Mouse (Mus musculus): Measurements from ENCODE around the gene Spag6. TPM values are rescaled to one million over a fixed set of nuclear protein-coding genes. Genes with fewer than 3 reads are reported as not detected.
A peak's percentile ranks its signal among the peaks of the same experiment; 100 is the strongest.

Spag6 gene
- polyA plus RNA-seq, 1 experiment = not detected

DNA sequence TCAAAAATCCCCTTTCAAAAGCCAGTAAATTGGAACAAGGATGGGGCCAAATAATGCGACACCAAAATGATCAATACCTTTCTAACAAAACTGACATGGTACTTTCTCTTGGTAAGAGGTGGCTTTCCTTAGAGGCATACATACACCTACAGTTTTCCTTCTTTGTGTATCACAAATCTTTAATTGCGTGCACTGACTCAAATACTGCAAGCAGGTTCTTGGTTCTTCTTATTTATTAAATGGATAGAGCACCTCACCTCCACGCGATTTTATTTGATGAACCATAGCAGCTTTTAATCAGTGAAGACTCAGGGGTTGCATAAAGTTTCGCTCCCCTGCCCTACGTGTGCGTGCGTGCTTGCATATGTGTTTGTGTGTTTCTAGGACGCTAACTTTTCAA lies 3.1 kb upstream of the Spag6 start:
- peaks cover 19% of the 10 kb centered on the region for H3K4me1 ChIP-seq (ENCODE audit: control insufficient read depth, insufficient read depth, low read length)
- H3K4me3 ChIP-seq (ENCODE audit: insufficient read depth, low read depth, low read length) = no peak overlapping the region
- TF ChIP-seq POLR2A (IDR thresholded peaks at IDR 0.05; ENCODE audit: insufficient read depth, low read depth, low read length) (no peak), CTCF (IDR thresholded peaks at IDR 0.05; ENCODE audit: insufficient read depth, low read depth, low read length) (no peak)
- WGBS = 10% methylated on average over 9 of the region's 9 CpGs
- H3K27ac ChIP-seq (ENCODE audit: insufficient read depth, low read depth, low read length) = peak overlapping the region; percentile 55; the same call in 1 of the 2 replicates

DNA sequence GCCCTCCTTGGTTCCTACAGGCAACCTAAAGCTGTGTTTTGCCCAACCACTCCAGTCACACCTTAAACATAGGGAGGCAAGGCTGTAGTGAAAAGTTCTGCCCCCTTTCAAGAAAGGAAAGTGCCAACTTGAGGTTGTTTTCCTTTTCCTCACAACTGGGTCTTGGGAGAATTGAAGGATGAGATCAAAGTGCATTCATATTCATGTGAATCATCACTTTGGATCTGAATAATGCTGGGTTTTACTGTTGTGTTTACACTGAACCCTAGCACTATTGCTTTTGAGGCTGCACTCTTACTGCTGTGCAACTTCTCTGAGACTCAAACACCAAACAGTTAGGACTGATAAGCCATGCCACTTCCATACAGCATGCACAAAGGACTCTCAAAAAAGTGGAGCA lies 1.8 kb upstream of the Spag6 start:
- no peak overlapping the region for H3K4me3 ChIP-seq (ENCODE audit: insufficient read depth, low read depth, low read length)
- TF ChIP-seq CTCF (IDR thresholded peaks at IDR 0.05; ENCODE audit: insufficient read depth, low read depth, low read length) (no peak), POLR2A (IDR thresholded peaks at IDR 0.05; ENCODE audit: insufficient read depth, low read depth, low read length) (no peak)
- no peak overlapping the region for H3K27ac ChIP-seq (ENCODE audit: insufficient read depth, low read depth, low read length)
- peaks cover 19% of the 10 kb centered on the region for H3K4me1 ChIP-seq (ENCODE audit: control insufficient read depth, insufficient read depth, low read length)

DNA sequence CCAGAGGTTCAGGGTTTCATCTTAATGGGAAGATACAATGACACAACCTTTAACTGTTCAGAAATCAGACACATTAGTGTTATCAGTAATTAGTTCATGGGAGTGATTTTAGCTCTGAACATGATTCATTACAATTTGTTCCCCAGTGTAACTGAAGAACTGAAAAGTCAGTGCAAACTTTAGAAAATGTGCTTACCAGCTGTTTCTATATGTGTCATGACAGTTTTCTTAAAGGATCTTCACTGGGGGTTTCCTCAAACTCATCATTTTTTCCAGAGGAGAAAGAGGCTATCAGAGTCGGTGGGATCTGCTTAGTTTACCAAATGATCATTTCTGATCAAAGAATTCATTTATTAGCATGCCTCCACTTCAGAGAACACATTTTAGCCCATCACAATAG lies 1.3 kb upstream of the Spag6 start:
- peaks cover 19% of the 10 kb centered on the region for H3K4me1 ChIP-seq (ENCODE audit: control insufficient read depth, insufficient read depth, low read length)
- H3K4me3 ChIP-seq (ENCODE audit: insufficient read depth, low read depth, low read length) = no peak overlapping the region
- TF ChIP-seq CTCF (IDR thresholded peaks at IDR 0.05; ENCODE audit: insufficient read depth, low read depth, low read length) = no peak
- no peak for TF ChIP-seq POLR2A (IDR thresholded peaks at IDR 0.05; ENCODE audit: insufficient read depth, low read depth, low read length)
- no peak overlapping the region for H3K27ac ChIP-seq (ENCODE audit: insufficient read depth, low read depth, low read length)
- WGBS = 20% methylated on average over 1 of the region's 1 CpGs

DNA sequence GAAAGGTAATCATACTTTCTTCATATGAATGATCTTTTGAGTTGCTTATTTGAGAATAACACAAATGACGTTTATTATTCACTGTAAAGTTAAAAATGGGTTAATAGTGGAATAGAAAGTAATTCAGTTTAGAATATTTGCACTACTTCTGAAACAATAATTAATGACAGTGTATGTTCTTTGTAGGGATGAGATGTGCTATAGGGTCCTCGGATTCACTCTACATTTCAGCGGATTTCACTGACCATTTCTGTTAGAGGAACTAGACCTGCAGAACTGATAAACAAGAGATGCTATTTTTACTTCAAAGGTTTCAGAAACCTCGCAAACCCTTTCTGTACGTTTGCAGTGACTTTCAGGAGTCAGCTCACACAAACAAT lies 351 bp upstream of the Spag6 start:
- WGBS = 3% methylated on average over 5 of the region's 5 CpGs

DNA sequence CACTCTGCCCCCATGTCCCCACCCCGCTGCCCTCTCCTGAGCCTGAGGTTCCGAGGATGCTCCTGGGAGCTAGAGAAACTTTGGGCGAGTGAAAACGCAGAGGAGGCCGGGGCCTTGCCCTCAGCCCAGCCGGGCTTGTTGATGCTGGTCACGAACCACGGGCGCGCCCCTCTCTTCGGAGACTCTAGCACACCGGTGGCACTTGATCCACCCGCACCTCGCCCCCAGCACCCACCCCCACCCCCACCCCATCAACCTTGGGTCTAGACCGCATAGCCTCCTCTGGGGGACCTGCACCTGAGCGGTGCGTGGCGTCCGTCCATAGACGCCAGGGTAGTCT lies 749 bp downstream of the Spag6 start:
- TF ChIP-seq POLR2A (IDR thresholded peaks at IDR 0.05; ENCODE audit: insufficient read depth, low read depth, low read length) (no peak), CTCF (IDR thresholded peaks at IDR 0.05; ENCODE audit: insufficient read depth, low read depth, low read length) (no peak)
- H3K4me3 ChIP-seq (ENCODE audit: insufficient read depth, low read depth, low read length) = peak overlapping the region; percentile 68
- H3K27ac ChIP-seq (ENCODE audit: insufficient read depth, low read depth, low read length) = no peak overlapping the region
- WGBS = 2% methylated on average over 19 of the region's 20 CpGs
- peaks cover 13% of the 10 kb centered on the region for H3K4me1 ChIP-seq (ENCODE audit: control insufficient read depth, insufficient read depth, low read length)

More for the DNA sequence above, 351 bp upstream of the Spag6 start:
- Histone ChIP-seq H3K4me3 (ENCODE audit: insufficient read depth, low read depth, low read length) (no peak overlapping the region), H3K27ac (ENCODE audit: insufficient read depth, low read depth, low read length) (no peak overlapping the region), H3K4me1 (ENCODE audit: control insufficient read depth, insufficient read depth, low read length) (peaks cover 19% of the 10 kb centered on the region)
- TF ChIP-seq POLR2A (IDR thresholded peaks at IDR 0.05; ENCODE audit: insufficient read depth, low read depth, low read length) (no peak), CTCF (IDR thresholded peaks at IDR 0.05; ENCODE audit: insufficient read depth, low read depth, low read length) (no peak)

DNA sequence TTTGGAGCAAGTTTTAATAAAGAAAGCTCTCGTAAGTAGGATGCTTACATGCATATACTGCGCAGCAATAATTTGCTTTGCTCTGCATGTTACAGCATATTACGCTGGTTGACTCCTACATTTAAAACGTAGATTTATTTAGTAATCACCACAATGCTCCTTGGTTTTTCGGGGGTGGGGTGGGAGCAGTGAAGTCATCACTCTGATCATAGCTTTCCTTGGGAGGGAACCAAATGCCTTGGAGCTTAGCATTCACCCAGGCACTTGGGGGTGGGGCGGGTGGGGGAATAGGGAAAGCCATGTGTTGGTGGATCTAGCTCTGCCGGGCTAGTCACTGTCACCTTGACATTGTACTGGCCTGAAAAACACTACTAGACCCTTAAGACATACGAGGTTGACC lies 1.3 kb downstream of the Spag6 start:
- peaks cover 8% of the 10 kb centered on the region for H3K4me1 ChIP-seq (ENCODE audit: control insufficient read depth, insufficient read depth, low read length)
- WGBS = 15% methylated on average over 8 of the region's 8 CpGs
- H3K4me3 ChIP-seq (ENCODE audit: insufficient read depth, low read depth, low read length) = no peak overlapping the region
- no peak overlapping the region for H3K27ac ChIP-seq (ENCODE audit: insufficient read depth, low read depth, low read length)
- no peak for TF ChIP-seq POLR2A (IDR thresholded peaks at IDR 0.05; ENCODE audit: insufficient read depth, low read depth, low read length)
- TF ChIP-seq CTCF (IDR thresholded peaks at IDR 0.05; ENCODE audit: insufficient read depth, low read depth, low read length) = no peak

DNA sequence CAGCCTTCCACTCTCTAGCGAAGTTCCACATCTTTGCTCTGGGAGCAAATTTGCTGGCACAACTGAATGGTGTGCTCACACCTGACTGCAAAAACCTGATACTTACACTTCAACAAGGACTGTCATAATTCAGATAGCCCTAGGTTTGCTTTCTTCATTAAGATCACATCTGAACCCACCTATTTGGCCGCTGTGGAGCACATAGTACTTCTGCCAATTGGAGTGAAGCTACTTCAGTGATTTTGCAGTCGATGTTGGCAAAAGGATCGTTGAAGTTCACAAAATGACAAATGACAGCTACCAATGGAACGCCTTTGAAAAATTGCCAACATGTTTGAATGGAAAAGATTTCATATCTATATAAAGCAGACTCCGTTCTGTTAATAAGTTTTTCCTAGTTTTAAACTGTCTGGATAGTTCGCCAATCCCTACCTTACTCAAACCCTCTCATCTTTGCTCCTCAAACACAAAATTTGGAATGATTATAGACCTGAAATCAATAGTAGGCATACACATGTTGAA lies 1.9 kb downstream of the Spag6 start:
- TF ChIP-seq CTCF (IDR thresholded peaks at IDR 0.05; ENCODE audit: insufficient read depth, low read depth, low read length) = no peak
- no peak for TF ChIP-seq POLR2A (IDR thresholded peaks at IDR 0.05; ENCODE audit: insufficient read depth, low read depth, low read length)
- WGBS = 20% methylated on average over 7 of the region's 7 CpGs
- Histone ChIP-seq H3K4me3 (ENCODE audit: insufficient read depth, low read depth, low read length) (no peak overlapping the region), H3K4me1 (ENCODE audit: control insufficient read depth, insufficient read depth, low read length) (peaks cover 5% of the 10 kb centered on the region), H3K27ac (ENCODE audit: insufficient read depth, low read depth, low read length) (no peak overlapping the region)

DNA sequence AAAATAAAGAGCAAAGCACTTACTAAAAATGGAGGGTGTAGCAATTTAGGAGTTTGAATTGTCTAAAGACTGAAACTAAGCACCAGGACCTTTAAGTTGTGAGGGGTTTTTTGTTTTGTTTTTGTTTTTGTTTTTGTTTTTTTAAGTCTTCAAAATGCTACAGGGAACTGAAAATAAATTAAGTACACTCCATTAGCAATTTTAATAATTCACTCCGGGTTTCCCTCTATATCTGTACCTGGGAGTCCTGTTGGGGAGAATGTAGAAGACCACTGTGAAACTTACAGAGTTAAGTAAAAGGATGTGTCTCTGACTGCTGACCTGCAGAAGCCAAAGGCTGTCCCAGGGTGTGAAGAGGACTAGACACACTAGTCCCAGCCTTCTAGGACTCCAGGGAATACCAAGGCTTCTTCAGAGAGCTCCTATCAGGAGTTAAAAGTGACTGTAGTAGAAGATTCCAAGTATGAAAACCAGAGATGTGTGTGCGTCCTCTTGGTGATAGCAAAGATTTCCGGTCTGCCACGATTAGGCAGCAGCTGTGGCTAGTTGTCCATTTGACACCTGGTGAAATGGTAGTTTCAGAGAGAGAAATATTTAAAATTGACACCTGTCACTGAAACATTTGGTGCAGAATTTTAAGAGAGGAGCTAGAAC lies 3.9 kb downstream of the Spag6 start:
- 10% methylated on average over 4 of the region's 4 CpGs for WGBS

DNA sequence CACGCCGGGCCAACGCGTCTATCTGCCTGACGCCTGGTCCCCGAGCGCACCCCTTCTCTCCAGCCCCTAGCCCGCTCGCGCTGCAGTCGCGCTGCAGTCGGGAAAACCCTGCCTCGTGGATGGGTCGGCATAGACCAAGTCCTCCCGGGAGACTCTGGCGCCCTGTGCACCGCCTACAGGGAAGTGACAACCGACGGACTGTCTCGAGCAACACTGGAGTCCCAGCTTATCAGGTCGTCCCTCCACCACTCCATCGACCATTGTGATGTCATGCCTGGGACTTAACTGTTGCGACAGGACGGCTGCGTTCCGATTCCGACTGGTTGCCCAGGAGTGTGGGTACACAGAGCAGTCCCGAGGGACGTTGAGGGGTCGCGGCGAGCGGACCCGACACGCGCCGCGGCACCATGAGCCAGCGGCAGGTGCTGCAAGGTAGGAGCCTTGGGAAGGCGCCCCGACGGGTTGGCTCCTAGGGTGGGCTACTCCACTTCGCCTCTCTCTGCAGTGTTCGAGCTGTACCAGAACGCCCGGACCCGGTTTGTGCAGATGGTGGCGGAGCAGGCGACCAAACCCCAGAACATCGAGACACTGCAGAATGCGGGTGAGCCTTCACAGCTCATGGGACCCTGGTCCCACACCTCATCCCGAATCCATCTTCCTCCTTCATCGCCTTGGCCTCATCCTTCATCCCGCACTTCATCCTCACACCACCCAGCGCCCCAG lies 5.0 kb downstream of the Spag6 start:
- H3K4me1 ChIP-seq (ENCODE audit: control insufficient read depth, insufficient read depth, low read length) = peaks cover 5% of the 10 kb centered on the region
- no peak overlapping the region for H3K27ac ChIP-seq (ENCODE audit: insufficient read depth, low read depth, low read length)
- H3K4me3 ChIP-seq (ENCODE audit: insufficient read depth, low read depth, low read length) = no peak overlapping the region
- 4% methylated on average over 56 of the region's 56 CpGs for WGBS
- no peak for TF ChIP-seq POLR2A (IDR thresholded peaks at IDR 0.05; ENCODE audit: insufficient read depth, low read depth, low read length)
- TF ChIP-seq CTCF (IDR thresholded peaks at IDR 0.05; ENCODE audit: insufficient read depth, low read depth, low read length) = no peak

More for the DNA sequence above, 3.9 kb downstream of the Spag6 start:
- Histone ChIP-seq H3K27ac (ENCODE audit: insufficient read depth, low read depth, low read length) (no peak overlapping the region), H3K4me3 (ENCODE audit: insufficient read depth, low read depth, low read length) (no peak overlapping the region), H3K4me1 (ENCODE audit: control insufficient read depth, insufficient read depth, low read length) (peaks cover 5% of the 10 kb centered on the region)
- TF ChIP-seq POLR2A (IDR thresholded peaks at IDR 0.05; ENCODE audit: insufficient read depth, low read depth, low read length) (no peak), CTCF (IDR thresholded peaks at IDR 0.05; ENCODE audit: insufficient read depth, low read depth, low read length) (no peak)

Data from olfactory bulb, adult 2 months (tissue).